Mouse (Mus musculus) midbrain, embryonic 11.5 days (tissue): ENCODE data around the gene Strbp. TPM values are rescaled to one million over a fixed set of nuclear protein-coding genes. Genes with fewer than 3 reads are reported as not detected.
A peak's percentile ranks its signal among the peaks of the same experiment; 100 is the strongest.

ENCODE experiments used
- ATAC-seq: fragments of 200-750 bp; cut with Nextera tagmentation; 2 replicates; pipeline ENCODE4 v1.8.0; 2017; ENCODE audit warnings: moderate TSS enrichment, moderate library complexity; ENCODE audit not compliant: low FRiP score
- DNase-seq: peaks from one replicate; pipeline ENCODE4 v3.0.0; 2015; ENCODE audit warnings: low spot score; ENCODE audit errors: missing footprints
- H3K27ac ChIP-seq: fragments of 300-500 bp; sonication (generic); 2 replicates; pipeline ENCODE4 v1.5.1; 2014; ENCODE audit warnings: low read depth, low read length
- H3K27me3 ChIP-seq: fragments of 300-500 bp; sonication (generic); 2 replicates; pipeline ENCODE4 v1.6.1; 2014; ENCODE audit warnings: mild to moderate bottlenecking, low read length, moderate library complexity, mixed read lengths; ENCODE audit not compliant: control insufficient read depth, insufficient read depth
- H3K36me3 ChIP-seq: fragments of 300-500 bp; sonication (generic); 2 replicates; pipeline ENCODE4 v1.6.1; 2014; ENCODE audit warnings: mild to moderate bottlenecking, low read length, moderate library complexity, mixed read lengths; ENCODE audit not compliant: control insufficient read depth, insufficient read depth
- H3K4me1 ChIP-seq: fragments of 300-500 bp; sonication (generic); 2 replicates; pipeline ENCODE4 v1.6.1; 2014; ENCODE audit warnings: low read length; ENCODE audit not compliant: control insufficient read depth, insufficient read depth
- H3K4me2 ChIP-seq: fragments of 300-500 bp; sonication (generic); 2 replicates; pipeline ENCODE4 v1.6.1; 2014; ENCODE audit warnings: mild to moderate bottlenecking, moderate library complexity
- H3K4me3 ChIP-seq: fragments of 300-500 bp; sonication (generic); 2 replicates; pipeline ENCODE4 v1.5.1; 2014; ENCODE audit warnings: low read depth, low read length
- H3K9ac ChIP-seq: fragments of 300-500 bp; sonication (generic); 2 replicates; pipeline ENCODE4 v1.6.1; 2014; ENCODE audit warnings: low read length
- H3K9me3 ChIP-seq: fragments of 300-500 bp; sonication (generic); 2 replicates; pipeline ENCODE4 v1.6.1; 2016; ENCODE audit warnings: low read length; ENCODE audit not compliant: control insufficient read depth
- WGBS: fragments of 180-500 bp; shearing (Covaris S2); extraction: QIAGEN DNeasy Blood & Tissue Kit; methylation state at CpG from one replicate; pipeline ENCODE4 v1.1.7; 2014; 5-methylcytosine and 5-hydroxymethylcytosine counted together
- polyA plus RNA-seq: library from polyadenylated mRNA; unstranded; fragments of >200 nt; fragmentation: Nextera tagmentation; extraction: Ambion mirVana; gene quantifications from 2 replicates; pipeline ENCODE4 v1.2.1, GENCODE M21; 2014

Strbp gene
- 105 TPM in 2 replicates for polyA plus RNA-seq

DNA sequence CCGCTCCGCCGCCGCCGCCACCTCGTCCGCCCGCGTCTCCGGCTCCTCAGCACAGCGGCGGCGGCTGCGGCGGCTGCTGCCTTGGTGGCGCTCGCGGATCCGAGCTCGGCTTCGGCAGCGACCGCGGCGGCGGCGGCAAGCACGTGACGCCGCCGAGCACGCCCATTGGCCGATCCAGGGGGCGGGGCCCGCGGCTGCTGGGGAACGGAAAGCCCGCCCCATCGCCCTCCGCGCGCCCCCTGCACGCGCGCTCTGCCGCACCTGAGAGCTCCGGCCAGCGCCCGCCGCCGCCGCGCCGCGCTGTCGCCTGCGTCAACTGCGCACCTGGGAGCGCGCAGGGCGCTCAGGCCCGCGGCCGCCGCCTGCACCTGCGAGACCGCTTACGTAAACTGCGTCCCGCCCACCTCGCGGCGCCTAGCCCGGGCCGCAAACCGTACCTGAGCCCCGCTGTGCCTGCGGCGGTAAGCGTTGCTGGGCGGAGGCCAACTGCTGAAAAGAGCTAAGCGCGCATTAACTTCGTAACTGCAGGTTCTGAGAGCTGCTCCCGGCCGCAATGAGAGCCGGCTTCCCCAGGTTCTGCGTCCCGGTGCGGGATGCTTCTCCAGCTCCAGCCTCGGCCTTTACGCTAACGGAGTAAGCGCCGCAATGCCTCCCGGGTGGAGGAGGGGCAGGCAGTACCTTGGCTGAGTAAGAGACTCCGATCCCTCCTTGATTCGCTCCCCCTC, at the start of gene Strbp:
Gene Strbp (minus strand): TSS at position 630 of the 725 bp plus-strand sequence.
- Histone ChIP-seq H3K36me3 (no peaks in the 10 kb centered on the region), H3K9ac (peak within 1 kb of the TSS; percentile 97), H3K27ac (peak within 1 kb of the TSS; percentile 76), H3K27me3 (no peaks in the 10 kb centered on the region), H3K4me2 (peak within 1 kb of the TSS; percentile 87), H3K9me3 (no peaks in the 10 kb centered on the region), H3K4me3 (peak within 1 kb of the TSS; percentile 95), H3K4me1 (peaks cover 13% of the 10 kb centered on the region)
- DNase-seq (peak; percentile 99), ATAC-seq (peak; percentile 93)
- WGBS = 0% methylated on average over 77 of the region's 98 CpGs

DNA sequence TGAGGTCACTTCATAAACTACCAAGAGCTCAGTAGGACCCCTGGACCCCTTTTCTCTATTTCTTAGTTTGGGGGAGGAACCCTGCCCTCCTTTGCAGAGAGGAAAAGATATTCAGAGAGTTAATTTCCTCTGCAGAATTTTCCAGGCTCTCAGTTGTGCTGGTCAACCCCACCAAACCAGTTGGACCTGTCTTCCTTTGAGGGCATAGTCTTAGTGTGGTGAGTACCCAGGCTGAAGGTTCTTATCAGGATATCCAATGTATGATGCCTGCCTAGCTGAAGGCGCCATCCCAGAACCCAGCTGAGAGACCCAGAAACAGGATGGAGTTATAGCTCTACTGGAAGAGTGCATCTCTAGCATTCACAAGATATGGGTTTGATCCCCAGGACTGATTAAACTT, 47.5 kb upstream of the Strbp start:
- Histone ChIP-seq H3K27ac (no peak overlapping the region), H3K9ac (no peak overlapping the region), H3K4me2 (no peak overlapping the region), H3K4me3 (no peak overlapping the region), H3K27me3 (no peaks in the 10 kb centered on the region), H3K36me3 (no peaks in the 10 kb centered on the region), H3K4me1 (no peaks in the 10 kb centered on the region), H3K9me3 (no peaks in the 10 kb centered on the region)
- DNase-seq = no peak
- 89% methylated on average over 1 of the region's 1 CpGs for WGBS
- ATAC-seq = no peak

GRCm38 (mm10) chr2:37749323-37749722, 45.7 kb upstream of the Strbp start:
- H3K4me1 ChIP-seq = no peaks in the 10 kb centered on the region
- H3K9me3 ChIP-seq = no peaks in the 10 kb centered on the region
- no peak for DNase-seq
- H3K4me2 ChIP-seq = no peak overlapping the region
- 90% methylated on average over 6 of the region's 6 CpGs for WGBS
- no peaks in the 10 kb centered on the region for H3K36me3 ChIP-seq
- H3K9ac ChIP-seq = no peak overlapping the region
- H3K27me3 ChIP-seq = no peaks in the 10 kb centered on the region
- no peak for ATAC-seq
- no peak overlapping the region for H3K4me3 ChIP-seq
- no peak overlapping the region for H3K27ac ChIP-seq

DNA sequence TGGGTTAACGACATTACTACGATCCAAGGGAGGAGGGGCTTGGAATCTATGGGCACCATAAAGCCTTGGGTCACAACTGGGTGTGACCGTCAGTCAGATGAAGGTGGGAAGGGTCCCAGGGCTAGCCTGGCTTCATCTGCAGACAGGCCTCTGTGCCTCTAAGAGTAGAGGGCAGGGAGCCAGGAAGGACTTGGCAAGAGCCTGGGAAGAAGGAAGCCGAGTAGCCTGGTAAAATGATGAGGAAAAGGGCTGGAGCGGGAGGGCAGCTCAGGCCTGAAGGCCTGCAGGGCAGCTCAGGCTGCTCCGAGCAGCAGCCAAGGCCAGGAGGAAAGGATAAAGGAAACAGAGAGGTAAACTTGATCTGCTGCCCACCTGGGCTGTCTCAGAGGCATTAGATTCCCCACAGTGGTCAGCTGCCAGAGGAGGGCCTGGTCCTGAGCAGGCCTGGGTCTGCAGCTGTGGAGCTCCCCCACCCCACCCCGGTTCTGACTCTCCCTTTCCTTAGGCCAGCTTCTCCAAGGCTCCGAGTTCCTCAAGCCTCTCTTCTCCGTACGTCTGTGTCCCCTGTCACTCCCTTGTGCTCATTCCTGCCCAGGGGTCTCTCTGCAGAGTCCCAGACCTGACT, 44.9 kb upstream of the Strbp start:
- no peaks in the 10 kb centered on the region for H3K9me3 ChIP-seq
- no peaks in the 10 kb centered on the region for H3K27me3 ChIP-seq
- no peak overlapping the region for H3K4me2 ChIP-seq
- H3K4me1 ChIP-seq = no peaks in the 10 kb centered on the region
- ATAC-seq (no peak), DNase-seq (no peak)
- H3K36me3 ChIP-seq = no peaks in the 10 kb centered on the region
- no peak overlapping the region for H3K9ac ChIP-seq
- WGBS = 56% methylated on average over 10 of the region's 10 CpGs
- no peak overlapping the region for H3K27ac ChIP-seq
- no peak overlapping the region for H3K4me3 ChIP-seq

DNA sequence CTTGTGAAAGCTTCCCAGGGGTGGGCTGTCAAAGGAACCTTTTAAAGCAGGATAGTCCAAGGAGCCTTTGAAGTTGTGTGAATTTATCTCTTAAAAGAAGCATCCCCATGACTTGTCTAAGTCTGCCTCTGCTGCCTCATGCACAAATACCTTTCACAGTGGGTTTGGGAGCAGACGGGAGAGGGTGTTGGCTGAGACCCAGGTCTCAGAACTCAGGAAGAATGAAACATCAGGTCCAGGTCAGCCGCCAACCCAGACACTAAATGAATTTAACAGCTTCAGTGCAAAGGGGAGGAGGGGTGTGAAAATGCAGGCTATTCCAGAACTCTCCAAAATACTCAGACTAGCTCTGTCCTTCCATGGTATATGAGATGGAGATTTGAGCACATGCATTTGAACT, 44.2 kb upstream of the Strbp start:
- 60% methylated on average over 2 of the region's 2 CpGs for WGBS
- no peak for ATAC-seq

DNA sequence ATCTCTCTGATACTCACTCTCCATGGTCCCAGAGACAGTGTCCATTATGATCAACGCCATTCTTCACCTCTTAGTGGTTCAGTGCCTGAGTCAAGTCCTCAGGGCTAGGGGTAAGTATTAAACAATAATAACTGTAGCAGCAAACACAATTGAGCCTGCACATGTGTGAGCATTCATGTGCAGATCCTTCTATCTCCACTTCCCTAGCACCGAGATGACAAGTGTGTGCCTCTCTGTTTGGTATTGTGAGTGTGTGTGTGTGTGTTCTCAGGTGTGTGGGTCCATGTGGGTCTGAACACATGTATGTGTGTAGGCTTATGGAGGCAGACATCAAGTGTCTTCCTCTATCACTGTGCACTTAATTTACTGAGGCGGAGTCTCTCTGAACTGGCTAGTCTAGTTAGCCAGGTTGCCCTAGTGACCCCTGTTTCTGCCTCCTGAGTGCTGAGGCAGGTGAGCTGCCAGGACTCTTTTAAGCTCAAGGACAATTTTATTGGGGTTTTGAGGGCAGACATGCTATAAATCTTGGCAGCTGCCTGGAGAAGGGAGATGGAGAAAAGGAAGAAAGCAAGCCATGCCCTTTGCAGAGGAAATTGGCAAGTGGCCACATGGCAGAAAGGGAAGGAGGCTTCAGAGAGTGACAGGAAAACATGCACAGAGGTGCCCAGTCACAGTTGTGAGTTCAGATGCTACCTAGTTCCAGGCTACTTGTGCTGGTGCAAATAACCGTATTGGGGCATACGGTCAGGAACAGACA, 42.8 kb upstream of the Strbp start:
- no peak overlapping the region for H3K9ac ChIP-seq
- H3K27me3 ChIP-seq = no peaks in the 10 kb centered on the region
- DNase-seq (no peak), ATAC-seq (no peak)
- H3K4me3 ChIP-seq = no peak overlapping the region
- 91% methylated on average over 5 of the region's 5 CpGs for WGBS
- H3K4me2 ChIP-seq = no peak overlapping the region
- H3K4me1 ChIP-seq = no peaks in the 10 kb centered on the region
- no peaks in the 10 kb centered on the region for H3K36me3 ChIP-seq
- H3K27ac ChIP-seq = no peak overlapping the region
- H3K9me3 ChIP-seq = no peaks in the 10 kb centered on the region

More for the DNA sequence above, 44.2 kb upstream of the Strbp start:
- Histone ChIP-seq H3K27ac (no peak overlapping the region), H3K36me3 (no peaks in the 10 kb centered on the region), H3K4me2 (no peak overlapping the region), H3K9ac (no peak overlapping the region), H3K4me1 (no peaks in the 10 kb centered on the region), H3K4me3 (no peak overlapping the region), H3K27me3 (no peaks in the 10 kb centered on the region), H3K9me3 (no peaks in the 10 kb centered on the region)
- no peak for DNase-seq

DNA sequence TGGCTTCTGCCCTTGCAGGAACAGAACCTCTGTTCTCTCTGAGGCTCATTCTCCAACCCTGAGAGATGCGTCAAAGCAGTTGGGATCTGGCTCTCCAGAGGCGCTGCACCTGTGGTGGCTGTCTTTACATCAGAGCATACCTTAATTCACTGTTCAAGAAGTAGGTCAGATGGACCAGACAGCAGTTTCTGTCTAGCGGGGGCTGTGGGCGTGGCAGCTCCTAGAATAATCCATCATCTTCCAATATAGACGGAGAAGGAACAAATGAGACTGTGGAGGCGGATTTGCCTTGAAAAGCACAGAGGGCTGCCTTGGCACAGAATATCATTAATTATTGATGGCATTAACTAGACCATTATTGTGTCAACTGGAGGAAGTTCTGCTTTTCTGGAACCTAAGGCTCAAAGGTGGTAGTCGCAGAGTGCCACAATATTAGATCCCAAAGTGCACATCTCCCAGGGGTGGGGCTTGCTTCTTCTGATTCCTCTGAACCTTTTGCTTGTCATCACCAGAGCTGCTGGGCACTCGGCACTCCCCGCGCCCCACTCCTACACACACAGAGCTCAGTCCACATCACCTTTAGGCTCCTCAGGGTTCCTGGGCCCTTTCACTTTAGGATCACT, 41.2 kb upstream of the Strbp start:
- 91% methylated on average over 10 of the region's 10 CpGs for WGBS

GRCm38 (mm10) chr2:37741806-37742554, 38.3 kb upstream of the Strbp start:
- H3K4me2 ChIP-seq = no peak overlapping the region
- no peak for DNase-seq
- no peaks in the 10 kb centered on the region for H3K27me3 ChIP-seq
- H3K4me1 ChIP-seq = no peaks in the 10 kb centered on the region; the same call in 1 of the 2 replicates
- H3K36me3 ChIP-seq = no peaks in the 10 kb centered on the region
- no peak overlapping the region for H3K4me3 ChIP-seq
- no peak overlapping the region for H3K9ac ChIP-seq
- no peak for ATAC-seq
- WGBS = 82% methylated on average over 20 of the region's 20 CpGs
- H3K9me3 ChIP-seq = no peaks in the 10 kb centered on the region
- H3K27ac ChIP-seq = no peak overlapping the region

More for the DNA sequence above, 41.2 kb upstream of the Strbp start:
- H3K4me1 ChIP-seq = no peaks in the 10 kb centered on the region; the same call in 1 of the 2 replicates
- no peak overlapping the region for H3K4me3 ChIP-seq
- no peaks in the 10 kb centered on the region for H3K9me3 ChIP-seq
- no peak overlapping the region for H3K4me2 ChIP-seq
- DNase-seq = no peak
- H3K9ac ChIP-seq = no peak overlapping the region
- no peaks in the 10 kb centered on the region for H3K36me3 ChIP-seq
- H3K27ac ChIP-seq = no peak overlapping the region
- no peak for ATAC-seq
- no peaks in the 10 kb centered on the region for H3K27me3 ChIP-seq
